Mouse (Mus musculus): ENCODE measurements at regions not wholly inside any gene's neighbourhood (a gene's known extent, or its start where the extent isn't known, plus 50 kb on each side); places are given as distances from the start of the nearest gene placed in this dataset.

- DNase-seq (ENCODE audit: extremely low read depth) = no peak
- in situ Hi-C loops (cut with MboI; ENCODE audit: low pct_ligation_motif_present, low pct_unique_long_range_greater_than_20kb, low sequenced_read_pairs) (no loop called here), dilution Hi-C loops (cut with MboI; ENCODE audit: extremely low pct_ligation_motif_present, extremely low pct_unique_long_range_greater_than_20kb, low sequenced_read_pairs) (no loop called here)
- TF ChIP-seq USF1 (IDR thresholded peaks at IDR 0.05; ENCODE audit: low read depth, low read length) (no peak), RCOR1 (conservative IDR thresholded peaks at IDR 0.05; ENCODE audit: low read depth, low read length) (no peak), KAT2A (IDR thresholded peaks at IDR 0.05; ENCODE audit: insufficient replicate concordance, low read length) (no peak), JUN (IDR thresholded peaks at IDR 0.05; ENCODE audit: insufficient read depth, low read depth, low read length) (no peak), PAX5 (IDR thresholded peaks at IDR 0.05; ENCODE audit: low read length) (no peak), SIN3A (IDR thresholded peaks at IDR 0.05; ENCODE audit: low read length) (no peak), MEF2A (IDR thresholded peaks at IDR 0.05; ENCODE audit: borderline replicate concordance, low read depth, low read length) (no peak), POLR2A (IDR thresholded peaks at IDR 0.05; ENCODE audit: low read depth, low read length) (no peak), ETS1 (conservative IDR thresholded peaks at IDR 0.05; ENCODE audit: low read depth, low read length) (no peak), TCF12 (IDR thresholded peaks at IDR 0.05; ENCODE audit: low read depth, low read length) (no peak), GABPA (IDR thresholded peaks at IDR 0.05; ENCODE audit: insufficient replicate concordance, low read depth, low read length) (no peak), MAZ (IDR thresholded peaks at IDR 0.05; ENCODE audit: low read depth, low read length) (no peak), CHD1 (IDR thresholded peaks at IDR 0.05; ENCODE audit: low read depth, low read length) (no peak), ZMIZ1 (IDR thresholded peaks at IDR 0.05; ENCODE audit: low read depth, low read length) (no peak)
- Histone ChIP-seq H3K79me2 (replicated peaks; ENCODE audit: control insufficient read depth, extremely low read depth, insufficient read depth, poor library complexity, severe bottlenecking) (no peaks in the 10 kb centered on the region), H3K9me3 (replicated peaks; ENCODE audit: low read length) (no peaks in the 10 kb centered on the region), H3K27ac (ENCODE audit: insufficient read depth, low read depth) (no peak overlapping the region), H3K4me2 (ENCODE audit: insufficient read depth, low read depth, poor library complexity, severe bottlenecking) (no peak overlapping the region), H3K36me3 (replicated peaks in 1 of 2; ENCODE audit: control insufficient read depth in 1 of 2, insufficient read depth in 1 of 2, low read length in 1 of 2) (no peaks in the 10 kb centered on the region), H3K9ac (ENCODE audit: insufficient read depth, low read depth) (no peak overlapping the region), H3K27me3 (replicated peaks) (no peaks in the 10 kb centered on the region), H3K4me1 (ENCODE audit: control insufficient read depth in 1 of 2, insufficient read depth in 2 of 2) (no peaks in the 10 kb centered on the region), H3K4me3 (replicated peaks in 1 of 3; ENCODE audit: low read depth in 2 of 3, low read length in 2 of 3, poor library complexity in 1 of 3) (no peak overlapping the region)
These were observed 561.8 kb downstream of the Smarca1 start for GRCm38 (mm10) chrX:47330969-47331368.

GRCm38 (mm10) chrX:47328817-47329216 is 564.0 kb downstream of the Smarca1 start:
- no peak overlapping the region for H3K4me3 ChIP-seq (replicated peaks in 1 of 3; ENCODE audit: low read depth in 2 of 3, low read length in 2 of 3, poor library complexity in 1 of 3)
- TF ChIP-seq HCFC1 (IDR thresholded peaks at IDR 0.05; ENCODE audit: low read depth, low read length) (no peak), NRF1 (IDR thresholded peaks at IDR 0.05; ENCODE audit: low read depth, low read length) (no peak), MAX (IDR thresholded peaks at IDR 0.05; ENCODE audit: low read length) (no peak), CTCF (conservative IDR thresholded peaks at IDR 0.05 in 1 of 2, IDR thresholded peaks at IDR 0.05 in 1 of 2; ENCODE audit: low read depth in 2 of 2, low read length in 2 of 2) (no peak), SMC3 (IDR thresholded peaks at IDR 0.05; ENCODE audit: low read depth, low read length) (no peak), ZMIZ1 (IDR thresholded peaks at IDR 0.05; ENCODE audit: low read depth, low read length) (no peak), SIN3A (IDR thresholded peaks at IDR 0.05; ENCODE audit: low read length) (no peak), RAD21 (IDR thresholded peaks at IDR 0.05; ENCODE audit: low read depth, low read length) (no peak; the same call in none of the 2 replicates), ETS1 (conservative IDR thresholded peaks at IDR 0.05; ENCODE audit: low read depth, low read length) (no peak), MXI1 (IDR thresholded peaks at IDR 0.05; ENCODE audit: low read depth, low read length) (no peak), USF1 (IDR thresholded peaks at IDR 0.05; ENCODE audit: low read depth, low read length) (no peak), MAFK (IDR thresholded peaks at IDR 0.05; ENCODE audit: insufficient replicate concordance, low read length) (no peak)
- H3K79me2 ChIP-seq (replicated peaks; ENCODE audit: control insufficient read depth, extremely low read depth, insufficient read depth, poor library complexity, severe bottlenecking) = no peaks in the 10 kb centered on the region
- H3K36me3 ChIP-seq (replicated peaks in 1 of 2; ENCODE audit: control insufficient read depth in 1 of 2, insufficient read depth in 1 of 2, low read length in 1 of 2) = no peaks in the 10 kb centered on the region
- no peak overlapping the region for H3K27ac ChIP-seq (ENCODE audit: insufficient read depth, low read depth)
- no peak overlapping the region for H3K9ac ChIP-seq (ENCODE audit: insufficient read depth, low read depth)
- H3K4me2 ChIP-seq (ENCODE audit: insufficient read depth, low read depth, poor library complexity, severe bottlenecking) = no peak overlapping the region
- H3K27me3 ChIP-seq (replicated peaks) = no peaks in the 10 kb centered on the region
- dilution Hi-C loops (cut with MboI; ENCODE audit: extremely low pct_ligation_motif_present, extremely low pct_unique_long_range_greater_than_20kb, low sequenced_read_pairs) (no loop called here), in situ Hi-C loops (cut with MboI; ENCODE audit: low pct_ligation_motif_present, low pct_unique_long_range_greater_than_20kb, low sequenced_read_pairs) (no loop called here)
- H3K9me3 ChIP-seq (replicated peaks; ENCODE audit: low read length) = no peaks in the 10 kb centered on the region
- peak; percentile 1 for DNase-seq (ENCODE audit: extremely low read depth)
- H3K4me1 ChIP-seq (ENCODE audit: control insufficient read depth in 1 of 2, insufficient read depth in 2 of 2) = no peaks in the 10 kb centered on the region
